Mouse (Mus musculus): ENCODE results near the gene Bcat1. TPM values are rescaled to one million over a fixed set of nuclear protein-coding genes. Genes with fewer than 3 reads are reported as not detected.

The Bcat1 gene
- polyA plus RNA-seq, 1 experiment from 2014 or later = 105 TPM

- 74% methylated on average over 3 of the region's 3 CpGs for WGBS
- H3K36me3 ChIP-seq (ENCODE audit: control insufficient read depth, insufficient read depth, low read length) = peaks cover 16% of the 10 kb centered on the region
- ATAC-seq = no peak
These were observed 83.9 kb downstream of the Bcat1 start for GRCm38 (mm10) chr6:144992111-144992510.

GRCm38 (mm10) chr6:144989193-144989592 is 86.8 kb downstream of the Bcat1 start:
- Histone ChIP-seq H3K27me3 (replicated peaks; ENCODE audit: control insufficient read depth, insufficient read depth, low read length) (no peaks in the 10 kb centered on the region), H3K27ac (ENCODE audit: low read depth, low read length) (no peak overlapping the region), H3K9ac (ENCODE audit: low read length) (no peak overlapping the region), H3K36me3 (ENCODE audit: control insufficient read depth, insufficient read depth, low read length) (peaks cover 7% of the 10 kb centered on the region; the same call in 1 of the 2 replicates), H3K4me1 (ENCODE audit: control insufficient read depth, insufficient read depth, low read length) (no peaks in the 10 kb centered on the region), H3K4me2 (ENCODE audit: low read length) (no peak overlapping the region), H3K4me3 (ENCODE audit: low read depth, low read length) (no peak overlapping the region), H3K9me3 (replicated peaks; ENCODE audit: control insufficient read depth, low read length) (no peaks in the 10 kb centered on the region)
- no peak for DNase-seq (ENCODE audit: low spot score)
- WGBS = 93% methylated on average over 4 of the region's 4 CpGs
- ATAC-seq = no peak

More at GRCm38 (mm10) chr6:144992111-144992510, 83.9 kb downstream of the Bcat1 start:
- no peak for DNase-seq (ENCODE audit: low spot score)
- no peak overlapping the region for H3K27ac ChIP-seq (ENCODE audit: low read depth, low read length)
- no peak overlapping the region for H3K9ac ChIP-seq (ENCODE audit: low read length)
- H3K9me3 ChIP-seq (replicated peaks; ENCODE audit: control insufficient read depth, low read length) = no peaks in the 10 kb centered on the region
- no peak overlapping the region for H3K4me3 ChIP-seq (ENCODE audit: low read depth, low read length)
- H3K4me1 ChIP-seq (ENCODE audit: control insufficient read depth, insufficient read depth, low read length) = no peaks in the 10 kb centered on the region
- H3K4me2 ChIP-seq (ENCODE audit: low read length) = no peak overlapping the region
- H3K27me3 ChIP-seq (replicated peaks; ENCODE audit: control insufficient read depth, insufficient read depth, low read length) = no peaks in the 10 kb centered on the region

- ATAC-seq (no peak), DNase-seq (ENCODE audit: low spot score) (no peak)
- no peak overlapping the region for H3K27ac ChIP-seq (ENCODE audit: low read depth, low read length)
- no peak overlapping the region for H3K4me3 ChIP-seq (ENCODE audit: low read depth, low read length)
- no peaks in the 10 kb centered on the region for H3K36me3 ChIP-seq (ENCODE audit: control insufficient read depth, insufficient read depth, low read length)
- H3K4me1 ChIP-seq (ENCODE audit: control insufficient read depth, insufficient read depth, low read length) = no peaks in the 10 kb centered on the region
- H3K9me3 ChIP-seq (replicated peaks; ENCODE audit: control insufficient read depth, low read length) = no peaks in the 10 kb centered on the region
- no peaks in the 10 kb centered on the region for H3K27me3 ChIP-seq (replicated peaks; ENCODE audit: control insufficient read depth, insufficient read depth, low read length)
- H3K4me2 ChIP-seq (ENCODE audit: low read length) = no peak overlapping the region
- no peak overlapping the region for H3K9ac ChIP-seq (ENCODE audit: low read length)
- WGBS = 86% methylated on average over 6 of the region's 6 CpGs
These were observed 88.3 kb downstream of the Bcat1 start for GRCm38 (mm10) chr6:144987676-144988075.

GRCm38 (mm10) chr6:144987216-144987615 is 88.8 kb downstream of the Bcat1 start:
- no peaks in the 10 kb centered on the region for H3K36me3 ChIP-seq (ENCODE audit: control insufficient read depth, insufficient read depth, low read length)
- DNase-seq (ENCODE audit: low spot score) (no peak), ATAC-seq (no peak)
- H3K27ac ChIP-seq (ENCODE audit: low read depth, low read length) = no peak overlapping the region
- H3K9ac ChIP-seq (ENCODE audit: low read length) = no peak overlapping the region
- H3K4me3 ChIP-seq (ENCODE audit: low read depth, low read length) = no peak overlapping the region
- 90% methylated on average over 7 of the region's 7 CpGs for WGBS
- no peaks in the 10 kb centered on the region for H3K9me3 ChIP-seq (replicated peaks; ENCODE audit: control insufficient read depth, low read length)
- H3K4me1 ChIP-seq (ENCODE audit: control insufficient read depth, insufficient read depth, low read length) = no peaks in the 10 kb centered on the region
- no peaks in the 10 kb centered on the region for H3K27me3 ChIP-seq (replicated peaks; ENCODE audit: control insufficient read depth, insufficient read depth, low read length)
- H3K4me2 ChIP-seq (ENCODE audit: low read length) = no peak overlapping the region

- H3K4me3 ChIP-seq (ENCODE audit: low read depth, low read length) = no peak overlapping the region
- H3K4me2 ChIP-seq (ENCODE audit: low read length) = no peak overlapping the region
- ATAC-seq (no peak), DNase-seq (ENCODE audit: low spot score) (no peak)
- H3K9ac ChIP-seq (ENCODE audit: low read length) = no peak overlapping the region
- 96% methylated on average over 8 of the region's 8 CpGs for WGBS
- no peaks in the 10 kb centered on the region for H3K36me3 ChIP-seq (ENCODE audit: control insufficient read depth, insufficient read depth, low read length)
- H3K9me3 ChIP-seq (replicated peaks; ENCODE audit: control insufficient read depth, low read length) = no peaks in the 10 kb centered on the region
- H3K27me3 ChIP-seq (replicated peaks; ENCODE audit: control insufficient read depth, insufficient read depth, low read length) = no peaks in the 10 kb centered on the region
- no peaks in the 10 kb centered on the region for H3K4me1 ChIP-seq (ENCODE audit: control insufficient read depth, insufficient read depth, low read length)
- no peak overlapping the region for H3K27ac ChIP-seq (ENCODE audit: low read depth, low read length)
These were observed 91.8 kb downstream of the Bcat1 start for GRCm38 (mm10) chr6:144984221-144984620.

GRCm38 (mm10) chr6:144982093-144982492 is 93.9 kb downstream of the Bcat1 start:
- Histone ChIP-seq H3K4me1 (ENCODE audit: control insufficient read depth, insufficient read depth, low read length) (no peaks in the 10 kb centered on the region), H3K27me3 (replicated peaks; ENCODE audit: control insufficient read depth, insufficient read depth, low read length) (no peaks in the 10 kb centered on the region), H3K4me3 (ENCODE audit: low read depth, low read length) (no peak overlapping the region), H3K9ac (ENCODE audit: low read length) (no peak overlapping the region), H3K27ac (ENCODE audit: low read depth, low read length) (no peak overlapping the region), H3K36me3 (ENCODE audit: control insufficient read depth, insufficient read depth, low read length) (no peaks in the 10 kb centered on the region), H3K4me2 (ENCODE audit: low read length) (no peak overlapping the region), H3K9me3 (replicated peaks; ENCODE audit: control insufficient read depth, low read length) (no peaks in the 10 kb centered on the region)
- no peak for ATAC-seq
- WGBS = 53% methylated on average over 3 of the region's 3 CpGs
- DNase-seq (ENCODE audit: low spot score) = no peak

- DNase-seq (ENCODE audit: low spot score) (no peak), ATAC-seq (no peak)
- WGBS = 70% methylated on average over 8 of the region's 8 CpGs
- Histone ChIP-seq H3K4me1 (ENCODE audit: control insufficient read depth, insufficient read depth, low read length) (no peaks in the 10 kb centered on the region), H3K27me3 (replicated peaks; ENCODE audit: control insufficient read depth, insufficient read depth, low read length) (no peaks in the 10 kb centered on the region), H3K4me3 (ENCODE audit: low read depth, low read length) (no peak overlapping the region), H3K9ac (ENCODE audit: low read length) (no peak overlapping the region), H3K9me3 (replicated peaks; ENCODE audit: control insufficient read depth, low read length) (no peaks in the 10 kb centered on the region), H3K4me2 (ENCODE audit: low read length) (no peak overlapping the region), H3K27ac (ENCODE audit: low read depth, low read length) (no peak overlapping the region), H3K36me3 (ENCODE audit: control insufficient read depth, insufficient read depth, low read length) (no peaks in the 10 kb centered on the region)
These were observed 103.6 kb downstream of the Bcat1 start for GRCm38 (mm10) chr6:144972351-144972750.

- no peaks in the 10 kb centered on the region for H3K9me3 ChIP-seq (replicated peaks; ENCODE audit: control insufficient read depth, low read length)
- no peak overlapping the region for H3K27ac ChIP-seq (ENCODE audit: low read depth, low read length)
- ATAC-seq = no peak
- no peaks in the 10 kb centered on the region for H3K36me3 ChIP-seq (ENCODE audit: control insufficient read depth, insufficient read depth, low read length)
- H3K9ac ChIP-seq (ENCODE audit: low read length) = no peak overlapping the region
- no peak overlapping the region for H3K4me3 ChIP-seq (ENCODE audit: low read depth, low read length)
- no peak for DNase-seq (ENCODE audit: low spot score)
- H3K4me1 ChIP-seq (ENCODE audit: control insufficient read depth, insufficient read depth, low read length) = no peaks in the 10 kb centered on the region
- H3K27me3 ChIP-seq (replicated peaks; ENCODE audit: control insufficient read depth, insufficient read depth, low read length) = no peaks in the 10 kb centered on the region
- H3K4me2 ChIP-seq (ENCODE audit: low read length) = no peak overlapping the region
- 87% methylated on average over 4 of the region's 4 CpGs for WGBS
These were observed 105.1 kb downstream of the Bcat1 start for GRCm38 (mm10) chr6:144970900-144971299.

- whole genome bisulfite sequencing = 65% methylated on average over 6 of the region's 6 CpGs
- Histone ChIP-seq H3K27ac (ENCODE audit: low read depth, low read length) (no peak overlapping the region), H3K4me3 (ENCODE audit: low read depth, low read length) (no peak overlapping the region), H3K9ac (ENCODE audit: low read length) (no peak overlapping the region), H3K4me2 (ENCODE audit: low read length) (no peak overlapping the region), H3K4me1 (ENCODE audit: control insufficient read depth, insufficient read depth, low read length) (no peaks in the 10 kb centered on the region), H3K36me3 (ENCODE audit: control insufficient read depth, insufficient read depth, low read length) (no peaks in the 10 kb centered on the region), H3K27me3 (replicated peaks; ENCODE audit: control insufficient read depth, insufficient read depth, low read length) (no peaks in the 10 kb centered on the region), H3K9me3 (replicated peaks; ENCODE audit: control insufficient read depth, low read length) (no peaks in the 10 kb centered on the region)
- no peak for ATAC-seq
- no peak for DNase-seq (ENCODE audit: low spot score)
These were observed 108.4 kb downstream of the Bcat1 start for GRCm38 (mm10) chr6:144967536-144967935.
